Mouse (Mus musculus) MEL (cell line): ENCODE data around the gene Gm29609. TPM values are rescaled to one million over a fixed set of nuclear protein-coding genes. Genes with fewer than 3 reads are reported as not detected.

Experiments used
- DNase-seq: peaks from one replicate; pipeline ENCODE4 v3.0.0; 2011; ENCODE audit warnings: low read depth, low spot score
- H3K27ac ChIP-seq: 2 replicates; pipeline ENCODE4 v1.5.1; 2012; ENCODE audit warnings: low read depth, mild to moderate bottlenecking, control low read depth, low read length, moderate library complexity; ENCODE audit not compliant: control insufficient read depth
- H3K27me3 ChIP-seq, 2 experiments: fragments of 150-350 bp in 1 of 2; sonication (generic) in 1 of 2; 2 replicates each; pipeline ENCODE4 v1.6.1; 2012; ENCODE audit warnings: low read length in 2 of 2, mild to moderate bottlenecking in 2 of 2, improper control_type of control experiment in 1 of 2, moderate library complexity in 1 of 2; ENCODE audit not compliant: insufficient read depth in 2 of 2, control insufficient read depth in 1 of 2
- H3K36me3 ChIP-seq, 2 experiments: 2 replicates each; pipeline ENCODE4 v1.6.1; 2012 to 2014; ENCODE audit warnings: low read length in 2 of 2, improper control_type of control experiment in 1 of 2, inconsistent platforms in 1 of 2, mild to moderate bottlenecking in 1 of 2; ENCODE audit not compliant: insufficient read depth in 2 of 2, control insufficient read depth in 1 of 2
- H3K4me1 ChIP-seq, 2 experiments: fragments of 150-350 bp in 1 of 2; sonication (generic) in 1 of 2; 2 replicates each; pipeline ENCODE4 v1.6.1; 2012; ENCODE audit warnings: low read length in 2 of 2, improper control_type of control experiment in 1 of 2, mild to moderate bottlenecking in 1 of 2; ENCODE audit not compliant: insufficient read depth in 2 of 2, control insufficient read depth in 1 of 2
- H3K4me3 ChIP-seq, 2 experiments: fragments of 150-350 bp in 1 of 2; sonication (generic) in 1 of 2; 2 replicates each; pipeline ENCODE4 v1.5.1; 2012; ENCODE audit warnings: low read depth in 2 of 2, low read length in 2 of 2, mild to moderate bottlenecking in 2 of 2, moderate library complexity in 2 of 2, control low read depth in 1 of 2, improper control_type of control experiment in 1 of 2; ENCODE audit not compliant: control insufficient read depth in 1 of 2, insufficient read depth in 1 of 2
- H3K79me2 ChIP-seq: 2 replicates; pipeline ENCODE4 v1.6.1; 2012; ENCODE audit warnings: mild to moderate bottlenecking, low read length, moderate library complexity; ENCODE audit not compliant: control insufficient read depth, poor library complexity, insufficient read depth
- H3K9ac ChIP-seq: 2 replicates; pipeline ENCODE4 v1.6.1; 2012; ENCODE audit warnings: low read depth, mild to moderate bottlenecking, control low read depth, low read length, moderate library complexity; ENCODE audit not compliant: control insufficient read depth, poor library complexity, severe bottlenecking
- H3K9me3 ChIP-seq: fragments of 150-350 bp; sonication (generic); replicated peaks from 2 replicates; pipeline ENCODE4 v1.6.1; 2012; ENCODE audit warnings: mild to moderate bottlenecking, low read length, improper control_type of control experiment, moderate library complexity; ENCODE audit not compliant: insufficient read depth
- CHD2 ChIP-seq: IDR thresholded peaks from 2 replicates; pipeline ENCODE4 v1.6.1; 2011; ENCODE audit warnings: low read length, improper control_type of control experiment
- CTCF ChIP-seq, 3 experiments: IDR thresholded peaks in 2 of 3; conservative IDR thresholded peaks in 1 of 3; 2 replicates each; pipeline ENCODE4 v1.5.1; 2011 to 2012; ENCODE audit warnings: low read length in 3 of 3, low read depth in 2 of 3, mild to moderate bottlenecking in 2 of 3, improper control_type of control experiment in 1 of 3, inconsistent platforms in 1 of 3, mixed read lengths in 1 of 3, moderate library complexity in 1 of 3; ENCODE audit not compliant: control insufficient read depth in 1 of 3, insufficient read depth in 1 of 3, poor library complexity in 1 of 3, severe bottlenecking in 1 of 3
- E2F4 ChIP-seq: IDR thresholded peaks from 2 replicates; pipeline ENCODE4 v1.6.1; 2011; ENCODE audit warnings: low read depth, low read length, improper control_type of control experiment, borderline replicate concordance
- ELF1 ChIP-seq: IDR thresholded peaks from 2 replicates; pipeline ENCODE4 v1.6.1; 2014; ENCODE audit warnings: low read depth, mild to moderate bottlenecking, inconsistent platforms, low read length, improper control_type of control experiment, moderate library complexity
- EP300 ChIP-seq, 2 experiments: IDR thresholded peaks; 2 replicates each; pipeline ENCODE4 v1.6.1; 2011; ENCODE audit warnings: improper control_type of control experiment in 2 of 2, low read length in 2 of 2, low read depth in 1 of 2, mild to moderate bottlenecking in 1 of 2
- ETS1 ChIP-seq: IDR thresholded peaks from 2 replicates; pipeline ENCODE4 v1.6.1; 2012; ENCODE audit warnings: low read depth, mild to moderate bottlenecking, inconsistent platforms, low read length, improper control_type of control experiment, moderate library complexity
- GATA1 ChIP-seq: IDR thresholded peaks from 2 replicates; pipeline ENCODE4 v1.6.1; 2011; ENCODE audit warnings: low read depth, low read length, improper control_type of control experiment
- HCFC1 ChIP-seq: IDR thresholded peaks from 2 replicates; pipeline ENCODE4 v1.6.1; 2012; ENCODE audit warnings: low read depth, mild to moderate bottlenecking, inconsistent platforms, low read length, improper control_type of control experiment, moderate library complexity
- MAFK ChIP-seq: IDR thresholded peaks from 2 replicates; pipeline ENCODE4 v1.6.1; 2011; ENCODE audit warnings: low read depth, mild to moderate bottlenecking, low read length, improper control_type of control experiment, borderline replicate concordance
- MXI1 ChIP-seq: IDR thresholded peaks from 2 replicates; pipeline ENCODE4 v1.6.1; 2011; ENCODE audit warnings: mild to moderate bottlenecking, low read depth, low read length, improper control_type of control experiment
- MYC ChIP-seq: IDR thresholded peaks from 2 replicates; pipeline ENCODE4 v1.6.1; 2011; ENCODE audit warnings: low read depth, mild to moderate bottlenecking, low read length, improper control_type of control experiment, moderate library complexity
- NRF1 ChIP-seq: IDR thresholded peaks from 2 replicates; pipeline ENCODE4 v1.6.1; 2014; ENCODE audit warnings: low read depth, mild to moderate bottlenecking, inconsistent platforms, low read length, improper control_type of control experiment, moderate library complexity; ENCODE audit not compliant: poor library complexity, insufficient read depth, severe bottlenecking
- POLR2A ChIP-seq, 2 experiments: IDR thresholded peaks; 2 replicates each; pipeline ENCODE4 v1.6.1; 2011 to 2012; ENCODE audit warnings: low read length in 2 of 2, mild to moderate bottlenecking in 2 of 2, control low read depth in 1 of 2, improper control_type of control experiment in 1 of 2, low read depth in 1 of 2, moderate library complexity in 1 of 2; ENCODE audit not compliant: control insufficient read depth in 1 of 2, insufficient read depth in 1 of 2, poor library complexity in 1 of 2
- RAD21 ChIP-seq: IDR thresholded peaks from 2 replicates; pipeline ENCODE4 v1.6.1; 2011; ENCODE audit warnings: mild to moderate bottlenecking, low read depth, low read length, improper control_type of control experiment
- SIN3A ChIP-seq: IDR thresholded peaks from 2 replicates; pipeline ENCODE4 v1.6.1; 2012; ENCODE audit warnings: low read length, improper control_type of control experiment, inconsistent platforms
- TBP ChIP-seq: IDR thresholded peaks from 2 replicates; pipeline ENCODE4 v1.8.0; 2011; ENCODE audit warnings: low read depth, low read length, improper control_type of control experiment
- TCF12 ChIP-seq: IDR thresholded peaks from 2 replicates; pipeline ENCODE4 v1.6.1; 2014; ENCODE audit warnings: low read depth, mild to moderate bottlenecking, inconsistent platforms, low read length, improper control_type of control experiment, moderate library complexity
- USF1 ChIP-seq: IDR thresholded peaks from 2 replicates; pipeline ENCODE4 v1.6.1; 2014; ENCODE audit warnings: low read depth, mild to moderate bottlenecking, inconsistent platforms, low read length, improper control_type of control experiment, moderate library complexity
- USF2 ChIP-seq, 2 experiments: IDR thresholded peaks; 2 replicates each; pipeline ENCODE4 v1.6.1; 2011 to 2012; ENCODE audit warnings: improper control_type of control experiment in 2 of 2, low read length in 2 of 2, borderline replicate concordance in 1 of 2, inconsistent platforms in 1 of 2, low read depth in 1 of 2, mild to moderate bottlenecking in 1 of 2; ENCODE audit not compliant: insufficient read depth in 1 of 2
- ZC3H11A ChIP-seq: IDR thresholded peaks from 2 replicates; pipeline ENCODE4 v1.6.1; 2012; ENCODE audit warnings: low read depth, mild to moderate bottlenecking, inconsistent platforms, low read length, improper control_type of control experiment
- ZMIZ1 ChIP-seq: IDR thresholded peaks from 2 replicates; pipeline ENCODE4 v1.6.1; 2012; ENCODE audit warnings: low read depth, mild to moderate bottlenecking, inconsistent platforms, low read length, improper control_type of control experiment, moderate library complexity
- ZNF384 ChIP-seq: IDR thresholded peaks from 2 replicates; pipeline ENCODE4 v1.6.1; 2012; ENCODE audit warnings: low read depth, mild to moderate bottlenecking, inconsistent platforms, low read length, improper control_type of control experiment
- polyA plus RNA-seq, 2 experiments: library from polyadenylated mRNA; stranded (reverse) in 1 of 2; unstranded in 1 of 2; fragments of >175 nt in 1 of 2; fragments of >200 nt in 1 of 2; gene quantifications; 2 replicates each; pipeline versions ENCODE4 v1.2.1 to v1.2.4; 2012; ENCODE audit warnings: low replicate concordance in 2 of 2, low read depth in 1 of 2; ENCODE audit not compliant: insufficient read length in 2 of 2, insufficient read depth in 1 of 2, missing spikeins in 1 of 2
- total RNA-seq: library from RNA; depleted of rRNA; stranded (reverse); fragments of 300-350 nt; gene quantifications from 2 replicates; pipeline ENCODE4 v1.2.3, GENCODE M21; 2012

Gene Gm29609
- total and polyA plus RNA-seq, 3 experiments: 5.0 to 6.4 TPM; not detected in 1

GRCm38 (mm10) chr5:31194486-31195485 lies 15.1 kb upstream of the Gm29609 start:
- Histone ChIP-seq H3K27ac (no peak overlapping the region), H3K9ac (peak overlapping the region; percentile 86), H3K4me1 (peaks cover 0 to 9% of the 10 kb centered on the region in 2 experiments; a peak in 1 of 4 replicates), H3K36me3 (peaks cover 4 to 16% of the 10 kb centered on the region in 2 experiments), H3K79me2 (peaks cover 24% of the 10 kb centered on the region), H3K4me3 (no peak overlapping the region), H3K9me3 (no peaks in the 10 kb centered on the region), H3K27me3 (no peaks in the 10 kb centered on the region)
- TF ChIP-seq TCF12 (no peak), ZMIZ1 (0 out of 2 replicates have a peak, but pooled peaks have one; percentile 31)
- DNase-seq: no peak

DNA sequence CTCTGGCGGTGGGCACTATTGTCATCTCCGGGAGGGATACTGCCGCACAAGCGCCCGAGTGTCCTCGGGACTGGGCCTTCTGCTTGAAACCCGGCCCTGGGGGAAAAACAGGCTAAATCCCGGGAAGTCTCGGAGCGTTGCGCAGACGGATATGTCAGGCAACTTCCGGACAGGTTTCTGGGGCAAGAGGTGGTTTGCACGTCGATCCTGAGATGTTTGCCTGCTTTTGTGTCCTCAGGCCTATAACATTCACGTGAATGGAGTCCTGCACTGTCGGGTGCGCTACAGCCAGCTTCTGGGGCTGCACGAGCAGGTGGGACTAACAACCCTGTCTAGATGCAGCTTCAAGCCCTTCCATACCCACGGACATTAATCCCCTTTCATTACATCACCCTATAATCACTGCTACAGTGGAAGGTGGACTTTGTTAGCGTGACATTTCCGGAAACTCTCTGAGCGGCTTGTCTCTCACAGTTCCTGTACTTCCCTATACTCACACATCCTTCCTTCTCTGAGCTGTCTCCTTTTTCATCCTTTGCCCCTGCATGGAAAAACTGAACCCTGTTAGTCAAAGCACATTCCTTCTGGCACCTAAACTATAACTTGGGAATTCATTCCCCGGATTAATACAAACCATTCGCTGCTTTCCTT lies 14.0 kb upstream of the Gm29609 start:
- Histone ChIP-seq H3K9ac (peak overlapping the region; percentile 86), H3K4me1 (peaks cover 0 to 9% of the 10 kb centered on the region in 2 experiments; a peak in 1 of 4 replicates)
- DNase-seq: peak; percentile 76

GRCm38 (mm10) chr5:31192939-31193630 lies 13.4 kb upstream of the Gm29609 start, which contains the start of the genes Snx17 and Eif2b4:
Gene Snx17, plus strand, starts transcription at chr5:31193227.
Gene Eif2b4, minus strand, starts transcription at chr5:31193430.
- no peaks in the 10 kb centered on the region for H3K9me3 ChIP-seq
- peak within 1 kb of the TSS; percentile 66 to 82 for H3K4me3 ChIP-seq
- H3K27me3 ChIP-seq: no peaks in the 10 kb centered on the region
- peak; percentile 100 for DNase-seq
- H3K9ac ChIP-seq: peak within 1 kb of the TSS; percentile 86
- H3K4me1 ChIP-seq: peaks cover 0 to 9% of the 10 kb centered on the region in 2 experiments; a peak in 1 of 4 replicates
- peaks cover 24% of the 10 kb centered on the region for H3K79me2 ChIP-seq
- peak within 1 kb of the TSS; percentile 67 for H3K27ac ChIP-seq
- H3K36me3 ChIP-seq: peaks cover 4 to 16% of the 10 kb centered on the region in 2 experiments
- no peak for TF ChIP-seq RAD21
- TF ChIP-seq MXI1: peak; percentile 96
- no peak for TF ChIP-seq ZNF384
- TF ChIP-seq CTCF (IDR thresholded peaks at IDR 0.05 in 2 of 3, conservative IDR thresholded peaks at IDR 0.05 in 1 of 3; ENCODE audit: control insufficient read depth in 1 of 3, insufficient read depth in 1 of 3, low read depth in 2 of 3, low read length in 3 of 3, poor library complexity in 1 of 3, severe bottlenecking in 1 of 3): peak in 2 of 3 experiments; percentile 82; a peak in 5 of 6 replicates
- peak; percentile 99 for TF ChIP-seq HCFC1
- TF ChIP-seq MAFK: no peak
- TF ChIP-seq GATA1: no peak
- TF ChIP-seq USF2 (IDR thresholded peaks at IDR 0.05; ENCODE audit: borderline replicate concordance in 1 of 2, insufficient read depth in 1 of 2, low read depth in 1 of 2, low read length in 2 of 2): no peak
- peak; percentile 87; the same call in 1 of the 2 replicates for TF ChIP-seq TBP
- peak; percentile 48; the same call in 1 of the 2 replicates for TF ChIP-seq E2F4
- peak; percentile 97 for TF ChIP-seq ELF1
- peak; percentile 84 for TF ChIP-seq TCF12
- peak; percentile 66; the same call in 1 of the 2 replicates for TF ChIP-seq CHD2
- TF ChIP-seq ZC3H11A: no peak

More for the DNA sequence above, 14.0 kb upstream of the Gm29609 start:
- H3K9me3 ChIP-seq: no peaks in the 10 kb centered on the region
- H3K79me2 ChIP-seq: peaks cover 24% of the 10 kb centered on the region
- peak overlapping the region; percentile 67 for H3K27ac ChIP-seq
- no peaks in the 10 kb centered on the region for H3K27me3 ChIP-seq
- no peak for TF ChIP-seq POLR2A (IDR thresholded peaks at IDR 0.05; ENCODE audit: control insufficient read depth in 1 of 2, insufficient read depth in 1 of 2, low read depth in 1 of 2, low read length in 2 of 2, poor library complexity in 1 of 2)
- no peak for TF ChIP-seq USF1
- TF ChIP-seq ZNF384: no peak
- TF ChIP-seq ZC3H11A: no peak
- no peak for TF ChIP-seq EP300 (IDR thresholded peaks at IDR 0.05; ENCODE audit: low read depth in 1 of 2, low read length in 2 of 2)
- TF ChIP-seq MXI1: peak; percentile 30; the same call in 1 of the 2 replicates
- peak; percentile 49; the same call in 1 of the 2 replicates for TF ChIP-seq ELF1
- no peak for TF ChIP-seq HCFC1
- peak; percentile 73; the same call in 1 of the 2 replicates for TF ChIP-seq SIN3A
- TF ChIP-seq MYC: peak; percentile 28; the same call in 1 of the 2 replicates
- no peak for TF ChIP-seq ETS1
- no peak for TF ChIP-seq NRF1
- H3K4me3 ChIP-seq: peak overlapping the region; percentile 66 to 82
- H3K36me3 ChIP-seq: peaks cover 4 to 16% of the 10 kb centered on the region in 2 experiments
